Mouse (Mus musculus) kidney, adult 2 months (tissue): ENCODE measurements around the gene Gm20929. TPM values are rescaled to one million over a fixed set of nuclear protein-coding genes. Genes with fewer than 3 reads are reported as not detected.
"Not testable (repeated sequence)": the region's sequence is repeated elsewhere in the genome, so short reads cannot be mapped to it uniquely, and the experiment has no call there.

Source experiments
- DNase-seq: peaks from one replicate; pipeline ENCODE4 v3.0.0; 2021
- H3K27ac ChIP-seq: fragments of 200-500 bp; 2 replicates; pipeline ENCODE4 v1.5.1; 2012; ENCODE audit warnings: low read depth, low read length, control low read depth, inconsistent platforms; ENCODE audit not compliant: insufficient read depth
- H3K27me3 ChIP-seq: fragments of 200-500 bp; replicated peaks from 2 replicates; pipeline ENCODE4 v1.6.1; 2012; ENCODE audit warnings: mild to moderate bottlenecking, moderate library complexity, low read length, inconsistent platforms; ENCODE audit not compliant: control insufficient read depth, insufficient read depth
- H3K36me3 ChIP-seq: fragments of 200-500 bp; 2 replicates; pipeline ENCODE4 v1.6.1; 2012; ENCODE audit warnings: mild to moderate bottlenecking, moderate library complexity, low read length, inconsistent platforms; ENCODE audit not compliant: control insufficient read depth, insufficient read depth
- H3K4me1 ChIP-seq: fragments of 200-500 bp; 2 replicates; pipeline ENCODE4 v1.6.1; 2011; ENCODE audit warnings: low read length; ENCODE audit not compliant: control insufficient read depth, insufficient read depth
- H3K4me3 ChIP-seq: fragments of 200-500 bp; 2 replicates; pipeline ENCODE4 v1.5.1; 2011; ENCODE audit warnings: mild to moderate bottlenecking, low read depth, low read length, control low read depth; ENCODE audit not compliant: insufficient read depth
- WGBS: fragments of 180-500 bp; shearing (Covaris S2); methylation state at CpG from one replicate; pipeline ENCODE4 v1.1.7; 2018; 5-methylcytosine and 5-hydroxymethylcytosine counted together
- polyA plus RNA-seq: library from polyadenylated mRNA; depleted of rRNA; stranded (reverse); fragments of >200 nt; gene quantifications from 2 replicates; pipeline ENCODE4 v1.2.3, GENCODE M21; 2012; rRNA removed

Gene Gm20929
- not detected in 2 replicates for polyA plus RNA-seq

- H3K27me3 ChIP-seq, H3K36me3 ChIP-seq, H3K27ac ChIP-seq, DNase-seq, H3K4me1 ChIP-seq, H3K4me3 ChIP-seq: not testable (repeated sequence)
- WGBS, result no CpG with 5 or more reads among the region's 6 CpGs
Measured at GRCm38 (mm10) chrY:53843649-53844048, at the start of gene Gm20929. TSS of gene Gm20929 (plus strand) at chrY:53843949.
